Mouse (Mus musculus): ENCODE data around the gene Tlr6. TPM values are rescaled to one million over a fixed set of nuclear protein-coding genes. Genes with fewer than 3 reads are reported as not detected.

Tlr6 gene
- polyA plus RNA-seq, 2 experiments = 1.5 to 1.7 TPM

GRCm38 (mm10) chr5:64932215-64932614 is 27.7 kb downstream of the Tlr6 start:
- WGBS = 58% methylated on average over 3 of the region's 3 CpGs
- DNase-seq (ENCODE audit: low spot score) (no peak), ATAC-seq (ENCODE audit: low FRiP score, low read depth) (no peak)
- no peak for TF ChIP-seq POLR2A (IDR thresholded peaks at IDR 0.05; ENCODE audit: borderline replicate concordance, extremely low read depth, insufficient read depth, insufficient read length)
- Histone ChIP-seq H3K27me3 (ENCODE audit: control insufficient read depth, insufficient read depth, low read length) (no peaks in the 10 kb centered on the region), H3K4me1 (ENCODE audit: control insufficient read depth, insufficient read depth, low read length) (no peaks in the 10 kb centered on the region), H3K4me2 (replicated peaks; ENCODE audit: low read depth, low read length, severe bottlenecking) (no peak overlapping the region), H3K4me3 (replicated peaks; ENCODE audit: low read length) (no peak overlapping the region), H3K36me3 (ENCODE audit: control insufficient read depth, insufficient read depth, low read length) (no peaks in the 10 kb centered on the region), H3K9me3 (ENCODE audit: control insufficient read depth, low read length) (no peaks in the 10 kb centered on the region), H3K9ac (ENCODE audit: low read depth, low read length, severe bottlenecking) (no peak overlapping the region), H3K27ac (replicated peaks; ENCODE audit: low read depth, low read length) (no peak overlapping the region)

GRCm38 (mm10) chr5:64922891-64923381 is 37.0 kb downstream of the Tlr6 start:
- H3K4me1 ChIP-seq (ENCODE audit: control insufficient read depth, insufficient read depth, low read length) = no peaks in the 10 kb centered on the region
- H3K9ac ChIP-seq (ENCODE audit: low read depth, low read length, severe bottlenecking) = no peak overlapping the region
- ATAC-seq (ENCODE audit: low FRiP score, low read depth) (no peak), DNase-seq (ENCODE audit: low spot score) (no peak)
- no peak overlapping the region for H3K27ac ChIP-seq (replicated peaks; ENCODE audit: low read depth, low read length)
- no peak for TF ChIP-seq POLR2A (IDR thresholded peaks at IDR 0.05; ENCODE audit: borderline replicate concordance, extremely low read depth, insufficient read depth, insufficient read length)
- no peak overlapping the region for H3K4me3 ChIP-seq (replicated peaks; ENCODE audit: low read length)
- no peaks in the 10 kb centered on the region for H3K9me3 ChIP-seq (ENCODE audit: control insufficient read depth, low read length)
- H3K4me2 ChIP-seq (replicated peaks; ENCODE audit: low read depth, low read length, severe bottlenecking) = no peak overlapping the region
- 83% methylated on average over 5 of the region's 5 CpGs for WGBS
- no peaks in the 10 kb centered on the region for H3K27me3 ChIP-seq (ENCODE audit: control insufficient read depth, insufficient read depth, low read length)
- H3K36me3 ChIP-seq (ENCODE audit: control insufficient read depth, insufficient read depth, low read length) = no peaks in the 10 kb centered on the region

GRCm38 (mm10) chr5:64918616-64919597 is 41.0 kb downstream of the Tlr6 start:
- Histone ChIP-seq H3K27ac (replicated peaks; ENCODE audit: low read depth, low read length) (no peak overlapping the region), H3K9me3 (ENCODE audit: control insufficient read depth, low read length) (peaks cover 4% of the 10 kb centered on the region; the same call in 1 of the 2 replicates), H3K36me3 (ENCODE audit: control insufficient read depth, insufficient read depth, low read length) (no peaks in the 10 kb centered on the region), H3K27me3 (ENCODE audit: control insufficient read depth, insufficient read depth, low read length) (no peaks in the 10 kb centered on the region), H3K9ac (ENCODE audit: low read depth, low read length, severe bottlenecking) (no peak overlapping the region), H3K4me1 (ENCODE audit: control insufficient read depth, insufficient read depth, low read length) (no peaks in the 10 kb centered on the region), H3K4me2 (replicated peaks; ENCODE audit: low read depth, low read length, severe bottlenecking) (no peak overlapping the region), H3K4me3 (replicated peaks; ENCODE audit: low read length) (no peak overlapping the region)
- no peak for ATAC-seq (ENCODE audit: low FRiP score, low read depth)
- 90% methylated on average over 6 of the region's 6 CpGs for WGBS
- no peak for DNase-seq (ENCODE audit: low spot score)
- TF ChIP-seq POLR2A (IDR thresholded peaks at IDR 0.05; ENCODE audit: borderline replicate concordance, extremely low read depth, insufficient read depth, insufficient read length) = no peak

- DNase-seq (ENCODE audit: low spot score) (peak; percentile 47), ATAC-seq (ENCODE audit: low FRiP score, low read depth) (no peak)
- no peaks in the 10 kb centered on the region for H3K36me3 ChIP-seq (ENCODE audit: control insufficient read depth, insufficient read depth, low read length)
- no peaks in the 10 kb centered on the region for H3K27me3 ChIP-seq (ENCODE audit: control insufficient read depth, insufficient read depth, low read length)
- TF ChIP-seq POLR2A (IDR thresholded peaks at IDR 0.05; ENCODE audit: borderline replicate concordance, extremely low read depth, insufficient read depth, insufficient read length) = no peak
- no peak overlapping the region for H3K4me3 ChIP-seq (replicated peaks; ENCODE audit: low read length)
- H3K4me1 ChIP-seq (ENCODE audit: control insufficient read depth, insufficient read depth, low read length) = no peaks in the 10 kb centered on the region
- 50% methylated on average over 11 of the region's 11 CpGs for WGBS
- 0 out of 2 replicates have a peak overlapping the region, but pooled peaks have one; percentile 33 for H3K27ac ChIP-seq (replicated peaks; ENCODE audit: low read depth, low read length)
- H3K9me3 ChIP-seq (ENCODE audit: control insufficient read depth, low read length) = peaks cover 4% of the 10 kb centered on the region; the same call in 1 of the 2 replicates
- no peak overlapping the region for H3K4me2 ChIP-seq (replicated peaks; ENCODE audit: low read depth, low read length, severe bottlenecking)
- H3K9ac ChIP-seq (ENCODE audit: low read depth, low read length, severe bottlenecking) = no peak overlapping the region
These were observed 42.2 kb downstream of the Tlr6 start for GRCm38 (mm10) chr5:64917721-64918120.

- Histone ChIP-seq H3K9ac (ENCODE audit: low read depth, low read length, severe bottlenecking) (no peak overlapping the region), H3K9me3 (ENCODE audit: control insufficient read depth, low read length) (peaks cover 4% of the 10 kb centered on the region; the same call in 1 of the 2 replicates), H3K4me1 (ENCODE audit: control insufficient read depth, insufficient read depth, low read length) (no peaks in the 10 kb centered on the region), H3K27ac (replicated peaks; ENCODE audit: low read depth, low read length) (no peak overlapping the region), H3K4me3 (replicated peaks; ENCODE audit: low read length) (no peak overlapping the region), H3K4me2 (replicated peaks; ENCODE audit: low read depth, low read length, severe bottlenecking) (no peak overlapping the region), H3K27me3 (ENCODE audit: control insufficient read depth, insufficient read depth, low read length) (no peaks in the 10 kb centered on the region), H3K36me3 (ENCODE audit: control insufficient read depth, insufficient read depth, low read length) (no peaks in the 10 kb centered on the region)
- no peak for TF ChIP-seq POLR2A (IDR thresholded peaks at IDR 0.05; ENCODE audit: borderline replicate concordance, extremely low read depth, insufficient read depth, insufficient read length)
- DNase-seq (ENCODE audit: low spot score) = no peak
- WGBS = 91% methylated on average over 9 of the region's 9 CpGs
- ATAC-seq (ENCODE audit: low FRiP score, low read depth) = no peak
These were observed 42.7 kb downstream of the Tlr6 start for GRCm38 (mm10) chr5:64917161-64917560.

All from limb, embryonic 14.5 days (tissue).